Mouse (Mus musculus) limb, embryonic 14.5 days (tissue): Measurements from ENCODE around the gene Stat6. TPM values are rescaled to one million over a fixed set of nuclear protein-coding genes. Genes with fewer than 3 reads are reported as not detected.

Source experiments
- ATAC-seq: fragments of 200-750 bp; cut with Nextera tagmentation; 2 replicates; pipeline ENCODE4 v1.8.0; 2017; ENCODE audit warnings: low read depth, moderate number of reproducible peaks, moderate TSS enrichment; ENCODE audit not compliant: low FRiP score
- DNase-seq: peaks from one replicate; pipeline ENCODE4 v3.0.0-alpha.2; 2015; ENCODE audit warnings: low spot score
- H3K27ac ChIP-seq: fragments of 300-500 bp; sonication (generic); replicated peaks from 2 replicates; pipeline ENCODE4 v1.5.1; 2014; ENCODE audit warnings: low read depth, mild to moderate bottlenecking, low read length, moderate library complexity, mixed read lengths
- H3K27me3 ChIP-seq: fragments of 300-500 bp; sonication (generic); 2 replicates; pipeline ENCODE4 v1.6.1; 2014; ENCODE audit warnings: low read length, mixed read lengths; ENCODE audit not compliant: control insufficient read depth, insufficient read depth
- H3K36me3 ChIP-seq: fragments of 300-500 bp; sonication (generic); 2 replicates; pipeline ENCODE4 v1.6.1; 2014; ENCODE audit warnings: mild to moderate bottlenecking, low read length, moderate library complexity, mixed read lengths; ENCODE audit not compliant: control insufficient read depth, insufficient read depth
- H3K4me1 ChIP-seq: fragments of 300-500 bp; sonication (generic); 2 replicates; pipeline ENCODE4 v1.6.1; 2014; ENCODE audit warnings: antibody characterized with exemption, low read length, mixed read lengths; ENCODE audit not compliant: control insufficient read depth, insufficient read depth
- H3K4me2 ChIP-seq: fragments of 300-500 bp; sonication (generic); replicated peaks from 2 replicates; pipeline ENCODE4 v1.6.1; 2014; ENCODE audit warnings: low read depth, mild to moderate bottlenecking, low read length, moderate library complexity; ENCODE audit not compliant: severe bottlenecking
- H3K4me3 ChIP-seq: fragments of 300-500 bp; sonication (generic); replicated peaks from 2 replicates; pipeline ENCODE4 v1.5.1; 2014; ENCODE audit warnings: low read length
- H3K9ac ChIP-seq: fragments of 300-500 bp; sonication (generic); 2 replicates; pipeline ENCODE4 v1.6.1; 2014; ENCODE audit warnings: mild to moderate bottlenecking, low read depth, low read length, moderate library complexity; ENCODE audit not compliant: severe bottlenecking
- H3K9me3 ChIP-seq: fragments of 300-500 bp; sonication (generic); 2 replicates; pipeline ENCODE4 v1.6.1; 2016; ENCODE audit warnings: low read length; ENCODE audit not compliant: control insufficient read depth
- POLR2A ChIP-seq: fragments of 200-500 bp; IDR thresholded peaks from 2 replicates; pipeline ENCODE4 v1.8.0; 2012; ENCODE audit warnings: inconsistent platforms, mild to moderate bottlenecking, moderate library complexity, borderline replicate concordance; ENCODE audit not compliant: insufficient read depth, insufficient read length; ENCODE audit errors: extremely low read depth
- WGBS: fragments of 180-500 bp; shearing (Covaris S2); extraction: QIAGEN DNeasy Blood & Tissue Kit; methylation state at CpG from one replicate; pipeline ENCODE4 v1.1.7; 2014; 5-methylcytosine and 5-hydroxymethylcytosine counted together
- polyA plus RNA-seq, 2 experiments: library from polyadenylated mRNA; depleted of rRNA in 1 of 2; stranded (reverse) in 1 of 2; unstranded in 1 of 2; fragments of >200 nt; fragmentation: Nextera tagmentation in 1 of 2; extraction: Ambion mirVana in 1 of 2; gene quantifications; 2 replicates each; pipeline versions ENCODE4 v1.2.1 to v1.2.3; 2012 to 2014

Stat6 gene
- polyA plus RNA-seq, 2 experiments = 22.2 to 30.7 TPM

DNA sequence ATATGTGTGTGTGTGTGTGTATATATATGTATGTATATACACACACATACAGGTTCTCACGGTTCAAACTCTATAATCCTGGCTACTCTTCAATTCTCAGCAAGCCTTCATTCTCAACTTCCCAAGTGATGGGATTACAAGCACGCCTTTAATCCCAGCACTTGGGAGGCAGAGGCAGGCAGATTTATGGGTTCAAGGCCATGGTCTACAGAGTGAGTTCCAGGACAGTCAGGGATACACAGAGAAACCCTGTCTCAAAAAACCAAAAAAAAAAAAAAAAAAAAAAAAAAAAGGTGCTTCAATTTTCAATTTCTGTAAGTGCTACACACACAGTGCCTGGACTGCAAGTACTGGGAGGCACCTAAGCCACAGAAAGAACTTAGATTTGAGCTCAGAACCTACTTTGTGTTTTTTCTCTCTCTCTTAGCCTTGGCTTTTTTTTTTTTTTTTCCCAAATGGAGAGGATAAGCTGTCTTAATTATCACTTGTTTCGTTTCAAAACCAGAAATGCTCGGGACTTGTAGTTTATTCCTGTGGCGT lies 33.1 kb downstream of the Stat6 start:
- Histone ChIP-seq H3K4me3 (peak overlapping the region; percentile 60), H3K9me3 (no peaks in the 10 kb centered on the region), H3K27me3 (no peaks in the 10 kb centered on the region), H3K36me3 (no peaks in the 10 kb centered on the region), H3K27ac (peak overlapping the region; percentile 75), H3K4me1 (peaks cover 4% of the 10 kb centered on the region), H3K9ac (peak overlapping the region; percentile 38; the same call in 1 of the 2 replicates), H3K4me2 (peak overlapping the region; percentile 50)
- DNase-seq (no peak), ATAC-seq (no peak)
- WGBS = 45% methylated on average over 5 of the region's 5 CpGs
- no peak for TF ChIP-seq POLR2A

DNA sequence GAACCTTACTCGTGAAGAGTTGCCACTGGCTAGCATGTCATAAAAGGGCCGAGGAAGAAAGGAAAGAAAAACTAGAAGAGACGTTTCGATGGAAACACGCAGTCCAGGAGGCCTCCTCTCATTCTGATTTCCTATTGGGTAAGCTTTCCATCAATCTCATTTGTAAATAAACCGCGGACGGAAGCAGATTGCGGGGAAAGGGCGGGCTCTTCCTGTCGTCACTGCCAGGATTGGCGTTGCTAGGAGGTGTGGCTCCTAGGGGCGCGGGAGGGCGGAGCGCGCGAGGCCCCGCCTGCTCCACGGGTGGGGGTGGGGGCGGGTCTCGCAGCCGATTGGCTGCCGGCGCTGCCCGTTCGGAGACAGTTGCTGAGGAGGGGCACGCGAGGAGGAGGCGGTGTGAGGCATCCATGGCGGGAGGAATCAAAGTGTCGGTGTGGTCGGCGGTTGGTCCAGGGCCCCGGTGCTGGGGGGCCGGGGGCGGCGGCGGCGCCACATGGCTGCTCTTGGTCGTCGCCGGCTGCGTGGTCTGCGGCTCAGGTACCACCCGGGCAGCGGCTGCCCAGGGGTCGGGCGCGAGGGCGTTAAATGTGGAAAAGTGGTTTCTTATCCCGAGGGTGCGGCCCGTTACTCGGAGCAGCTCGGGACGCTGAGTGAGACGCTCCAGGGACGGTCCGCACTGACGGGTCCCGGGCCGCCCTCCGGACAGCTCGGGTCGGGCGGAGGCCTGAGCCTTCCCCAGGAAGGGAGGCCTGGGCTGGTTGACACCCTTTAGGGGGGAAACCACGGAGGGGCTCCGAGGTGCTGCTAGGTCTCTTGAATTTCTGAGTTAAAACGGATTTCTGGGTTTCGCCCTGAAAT lies 34.1 kb downstream of the Stat6 start:
- DNase-seq (peak; percentile 100), ATAC-seq (peak; percentile 97)
- Histone ChIP-seq H3K4me2 (peak overlapping the region; percentile 85), H3K36me3 (no peaks in the 10 kb centered on the region), H3K4me3 (peak overlapping the region; percentile 60), H3K9me3 (no peaks in the 10 kb centered on the region), H3K27ac (peak overlapping the region; percentile 75), H3K4me1 (peaks cover 4% of the 10 kb centered on the region), H3K27me3 (no peaks in the 10 kb centered on the region), H3K9ac (peak overlapping the region; percentile 54)
- 1% methylated on average over 65 of the region's 71 CpGs for WGBS
- TF ChIP-seq POLR2A = 0 out of 2 replicates have a peak, but pooled peaks have one; percentile 34

DNA sequence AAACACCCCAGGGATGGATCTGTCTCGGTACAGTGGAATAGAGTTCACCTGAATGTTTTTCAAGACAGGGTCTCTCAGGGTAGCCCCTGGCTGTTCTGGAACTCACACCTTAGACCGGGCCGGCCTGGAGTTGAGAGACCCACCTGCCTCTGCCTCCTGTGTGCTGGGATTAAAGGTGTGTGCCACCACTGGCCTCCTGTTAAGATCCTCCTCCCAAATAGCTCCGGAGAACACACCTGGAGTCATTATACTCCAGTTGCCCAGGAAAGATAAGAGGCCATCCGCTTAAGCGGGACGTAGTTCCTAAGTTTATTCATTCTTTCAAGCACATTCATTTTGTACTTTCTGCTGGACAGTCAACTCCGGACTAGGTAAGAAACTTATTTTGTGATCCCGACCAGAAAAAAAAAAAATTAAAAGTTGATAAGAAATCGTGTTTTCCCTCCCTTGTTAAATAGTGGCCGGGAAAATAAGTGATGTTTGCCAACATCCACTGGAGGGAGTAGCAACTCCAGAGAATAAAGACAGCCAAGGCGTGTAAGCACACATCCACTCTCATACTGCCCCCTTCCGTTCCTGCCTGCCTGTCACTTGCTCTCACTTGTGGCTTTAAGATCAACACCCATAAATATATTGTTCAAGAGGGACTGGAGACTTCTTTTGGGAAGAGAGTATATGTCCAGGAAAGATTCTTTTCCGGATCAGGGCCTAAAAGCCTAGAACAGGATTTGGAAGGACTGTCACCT lies 35.0 kb downstream of the Stat6 start:
- no peaks in the 10 kb centered on the region for H3K9me3 ChIP-seq
- H3K4me1 ChIP-seq = peaks cover 4% of the 10 kb centered on the region
- H3K27me3 ChIP-seq = no peaks in the 10 kb centered on the region
- H3K36me3 ChIP-seq = no peaks in the 10 kb centered on the region
- H3K4me2 ChIP-seq = peak overlapping the region; percentile 85
- peak; percentile 86 for DNase-seq
- H3K9ac ChIP-seq = peak overlapping the region; percentile 54
- no peak overlapping the region for H3K27ac ChIP-seq
- WGBS = 12% methylated on average over 14 of the region's 14 CpGs
- peak overlapping the region; percentile 60 for H3K4me3 ChIP-seq
- TF ChIP-seq POLR2A = no peak
- no peak for ATAC-seq

DNA sequence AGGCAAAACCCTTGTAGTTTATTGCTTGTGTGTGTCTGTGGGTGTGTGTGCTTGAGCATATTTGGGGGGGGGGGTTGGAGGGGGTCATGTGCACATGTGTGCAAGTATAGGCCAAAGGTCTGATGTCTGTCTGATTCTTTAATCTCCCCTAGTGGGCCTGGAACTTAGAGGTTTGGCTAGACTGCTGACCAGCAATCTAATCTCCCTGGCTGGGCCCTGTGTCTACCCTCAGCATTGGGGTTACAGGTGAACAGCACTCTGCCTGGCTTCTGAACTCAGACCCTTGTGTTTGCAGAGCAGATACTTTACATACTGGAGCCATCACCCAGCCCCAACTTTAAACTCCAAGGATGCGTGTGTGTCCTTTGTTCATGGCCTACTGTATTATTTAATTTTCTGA lies 36.4 kb downstream of the Stat6 start:
- ATAC-seq (no peak), DNase-seq (no peak)
- Histone ChIP-seq H3K4me2 (no peak overlapping the region), H3K9me3 (no peaks in the 10 kb centered on the region), H3K4me3 (no peak overlapping the region), H3K9ac (no peak overlapping the region), H3K36me3 (no peaks in the 10 kb centered on the region), H3K4me1 (peaks cover 4% of the 10 kb centered on the region), H3K27me3 (no peaks in the 10 kb centered on the region), H3K27ac (no peak overlapping the region)
- TF ChIP-seq POLR2A = no peak
- WGBS = 96% methylated on average over 1 of the region's 1 CpGs

DNA sequence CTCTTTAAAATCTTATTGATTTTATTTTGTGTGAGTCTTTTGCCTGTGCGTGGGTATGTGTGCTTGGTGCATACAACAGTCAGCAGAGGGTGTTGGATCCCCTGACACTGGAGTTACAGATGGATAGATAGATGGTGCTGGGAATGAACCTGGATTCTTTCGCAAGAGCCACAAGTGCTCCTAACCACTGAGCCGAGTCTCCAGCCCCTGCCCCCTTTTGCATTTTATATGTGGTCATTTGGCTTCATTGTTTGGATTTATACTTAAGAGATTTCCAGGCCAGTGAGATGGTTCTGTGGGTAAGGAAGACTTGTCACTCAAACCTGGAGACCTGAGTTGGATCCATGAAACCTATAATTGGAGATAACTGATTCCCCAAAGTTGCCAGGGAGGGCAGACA lies 37.1 kb downstream of the Stat6 start:
- H3K27me3 ChIP-seq = no peaks in the 10 kb centered on the region
- no peak for TF ChIP-seq POLR2A
- no peak for ATAC-seq
- H3K4me3 ChIP-seq = no peak overlapping the region
- H3K4me1 ChIP-seq = peaks cover 4% of the 10 kb centered on the region
- 88% methylated on average over 3 of the region's 3 CpGs for WGBS
- no peak overlapping the region for H3K4me2 ChIP-seq
- H3K9me3 ChIP-seq = no peaks in the 10 kb centered on the region
- H3K27ac ChIP-seq = no peak overlapping the region
- no peak for DNase-seq
- no peak overlapping the region for H3K9ac ChIP-seq
- no peaks in the 10 kb centered on the region for H3K36me3 ChIP-seq
